Mouse (Mus musculus): ENCODE results near the gene Papss2. TPM values are rescaled to one million over a fixed set of nuclear protein-coding genes. Genes with fewer than 3 reads are reported as not detected.

Gene Papss2
- polyA plus RNA-seq, 1 experiment from 2014 or later: 10.0 TPM

GRCm38 (mm10) chr19:32616646-32617045, 21.1 kb downstream of the Papss2 start:
- DNase-seq (ENCODE audit: low spot score) (no peak), ATAC-seq (ENCODE audit: insufficient number of reproducible peaks, low FRiP score, low TSS enrichment, low read depth) (no peak)
- no peak overlapping the region for H3K27ac ChIP-seq (replicated peaks; ENCODE audit: low read depth, low read length)
- H3K4me1 ChIP-seq (ENCODE audit: control insufficient read depth, insufficient read depth, low read length): no peaks in the 10 kb centered on the region
- no peaks in the 10 kb centered on the region for H3K27me3 ChIP-seq (ENCODE audit: control insufficient read depth, insufficient read depth, low read length)
- H3K4me2 ChIP-seq (ENCODE audit: low read depth, severe bottlenecking): no peak overlapping the region
- H3K9me3 ChIP-seq (ENCODE audit: control insufficient read depth, low read length): no peaks in the 10 kb centered on the region
- H3K4me3 ChIP-seq (ENCODE audit: low read depth, low read length): no peak overlapping the region
- no peaks in the 10 kb centered on the region for H3K36me3 ChIP-seq (ENCODE audit: control insufficient read depth, insufficient read depth, low read length)
- WGBS: 91% methylated on average over 7 of the region's 7 CpGs
- no peak overlapping the region for H3K9ac ChIP-seq (ENCODE audit: low read length)

DNA sequence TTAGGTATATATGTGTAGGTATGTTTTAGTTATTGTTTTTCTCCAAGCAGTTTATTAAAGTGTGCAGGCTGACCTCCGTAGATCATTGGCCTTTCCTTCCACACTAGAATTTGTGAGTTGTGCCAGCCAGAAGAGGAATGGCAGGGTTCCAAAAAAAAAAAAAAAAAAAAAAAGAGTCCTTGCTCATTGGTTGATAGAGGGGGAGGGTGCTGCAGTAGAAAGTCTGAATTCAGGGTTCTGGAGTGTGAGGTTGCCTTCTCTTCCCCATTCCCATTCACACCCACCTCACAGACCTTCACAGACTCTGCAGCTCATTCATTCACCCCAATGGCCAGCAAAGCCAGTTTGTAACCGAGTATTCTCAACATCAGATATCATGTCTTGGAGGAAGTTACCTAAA, 24.1 kb downstream of the Papss2 start:
- no peaks in the 10 kb centered on the region for H3K36me3 ChIP-seq (ENCODE audit: control insufficient read depth, insufficient read depth, low read length)
- H3K4me3 ChIP-seq (ENCODE audit: low read depth, low read length): no peak overlapping the region
- no peaks in the 10 kb centered on the region for H3K9me3 ChIP-seq (ENCODE audit: control insufficient read depth, low read length)
- no peak overlapping the region for H3K9ac ChIP-seq (ENCODE audit: low read length)
- no peak overlapping the region for H3K4me2 ChIP-seq (ENCODE audit: low read depth, severe bottlenecking)
- DNase-seq (ENCODE audit: low spot score) (no peak), ATAC-seq (ENCODE audit: insufficient number of reproducible peaks, low FRiP score, low TSS enrichment, low read depth) (no peak)
- no peaks in the 10 kb centered on the region for H3K27me3 ChIP-seq (ENCODE audit: control insufficient read depth, insufficient read depth, low read length)
- H3K27ac ChIP-seq (replicated peaks; ENCODE audit: low read depth, low read length): no peak overlapping the region
- no peaks in the 10 kb centered on the region for H3K4me1 ChIP-seq (ENCODE audit: control insufficient read depth, insufficient read depth, low read length)
- 96% methylated on average over 2 of the region's 2 CpGs for WGBS

- Histone ChIP-seq H3K27ac (replicated peaks; ENCODE audit: low read depth, low read length) (no peak overlapping the region), H3K4me1 (ENCODE audit: control insufficient read depth, insufficient read depth, low read length) (no peaks in the 10 kb centered on the region), H3K4me2 (ENCODE audit: low read depth, severe bottlenecking) (no peak overlapping the region), H3K27me3 (ENCODE audit: control insufficient read depth, insufficient read depth, low read length) (no peaks in the 10 kb centered on the region), H3K36me3 (ENCODE audit: control insufficient read depth, insufficient read depth, low read length) (no peaks in the 10 kb centered on the region), H3K9ac (ENCODE audit: low read length) (no peak overlapping the region), H3K9me3 (ENCODE audit: control insufficient read depth, low read length) (no peaks in the 10 kb centered on the region), H3K4me3 (ENCODE audit: low read depth, low read length) (no peak overlapping the region)
- 78% methylated on average over 15 of the region's 15 CpGs for WGBS
- ATAC-seq (ENCODE audit: insufficient number of reproducible peaks, low FRiP score, low TSS enrichment, low read depth) (no peak), DNase-seq (ENCODE audit: low spot score) (no peak)
These were observed 25.4 kb downstream of the Papss2 start for GRCm38 (mm10) chr19:32620859-32621445.

DNA sequence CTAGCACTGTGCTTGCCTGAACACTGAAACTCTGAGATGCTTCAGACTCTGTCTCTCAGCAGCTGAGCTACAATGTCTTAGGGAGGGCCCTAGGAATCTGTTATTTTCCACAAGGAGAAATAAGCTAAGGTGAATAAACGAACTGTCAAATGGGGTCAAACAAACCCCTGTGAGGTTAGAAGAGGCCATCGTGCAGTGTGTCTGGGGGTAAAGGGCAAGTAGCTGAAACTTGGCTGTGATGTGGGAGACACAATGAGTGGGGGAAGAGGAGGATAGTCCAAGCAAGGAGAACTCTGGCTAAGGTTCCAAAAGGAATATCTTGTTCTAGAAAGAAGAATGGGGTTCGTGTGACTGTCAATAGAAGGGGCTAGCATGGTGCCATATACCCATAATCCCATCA, 26.6 kb downstream of the Papss2 start:
- H3K4me1 ChIP-seq (ENCODE audit: control insufficient read depth, insufficient read depth, low read length): no peaks in the 10 kb centered on the region
- H3K9ac ChIP-seq (ENCODE audit: low read length): no peak overlapping the region
- ATAC-seq (ENCODE audit: insufficient number of reproducible peaks, low FRiP score, low TSS enrichment, low read depth) (no peak), DNase-seq (ENCODE audit: low spot score) (no peak)
- no peak overlapping the region for H3K27ac ChIP-seq (replicated peaks; ENCODE audit: low read depth, low read length)
- H3K36me3 ChIP-seq (ENCODE audit: control insufficient read depth, insufficient read depth, low read length): no peaks in the 10 kb centered on the region
- no peaks in the 10 kb centered on the region for H3K27me3 ChIP-seq (ENCODE audit: control insufficient read depth, insufficient read depth, low read length)
- WGBS: 85% methylated on average over 3 of the region's 3 CpGs
- no peak overlapping the region for H3K4me2 ChIP-seq (ENCODE audit: low read depth, severe bottlenecking)
- no peaks in the 10 kb centered on the region for H3K9me3 ChIP-seq (ENCODE audit: control insufficient read depth, low read length)
- no peak overlapping the region for H3K4me3 ChIP-seq (ENCODE audit: low read depth, low read length)

DNA sequence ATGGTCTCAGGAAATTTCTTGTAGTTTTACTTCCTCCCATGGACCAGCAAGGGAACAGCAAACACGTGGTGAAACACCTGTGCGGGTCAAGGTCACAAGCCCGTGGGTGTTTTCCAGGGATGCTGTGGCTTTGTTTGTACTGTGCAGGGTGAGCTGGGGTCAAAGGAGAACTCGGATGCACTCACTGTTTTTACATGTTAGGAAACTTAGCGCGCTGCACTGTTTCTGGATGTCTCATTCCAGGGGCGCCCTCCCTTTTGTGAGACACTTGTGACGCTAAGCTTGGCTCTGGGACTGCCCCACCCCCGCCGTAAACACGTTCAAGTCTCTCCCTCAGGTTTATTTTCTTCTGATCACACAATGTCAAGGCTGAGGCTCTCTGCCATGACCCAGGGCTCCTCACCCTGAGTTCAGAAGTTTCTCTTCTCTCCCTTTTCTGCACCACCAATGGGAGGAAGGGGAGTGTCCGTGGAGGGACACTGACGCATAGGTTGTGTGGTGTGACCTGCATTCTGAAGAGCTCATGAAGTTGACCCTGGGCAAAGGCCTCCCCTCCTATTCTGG, 31.3 kb downstream of the Papss2 start:
- Histone ChIP-seq H3K4me2 (ENCODE audit: low read depth, severe bottlenecking) (no peak overlapping the region), H3K9ac (ENCODE audit: low read length) (no peak overlapping the region), H3K9me3 (ENCODE audit: control insufficient read depth, low read length) (no peaks in the 10 kb centered on the region), H3K27ac (replicated peaks; ENCODE audit: low read depth, low read length) (no peak overlapping the region), H3K27me3 (ENCODE audit: control insufficient read depth, insufficient read depth, low read length) (no peaks in the 10 kb centered on the region), H3K4me1 (ENCODE audit: control insufficient read depth, insufficient read depth, low read length) (no peaks in the 10 kb centered on the region), H3K36me3 (ENCODE audit: control insufficient read depth, insufficient read depth, low read length) (no peaks in the 10 kb centered on the region), H3K4me3 (ENCODE audit: low read depth, low read length) (no peak overlapping the region)
- DNase-seq (ENCODE audit: low spot score) (peak; percentile 33), ATAC-seq (ENCODE audit: insufficient number of reproducible peaks, low FRiP score, low TSS enrichment, low read depth) (no peak)
- 69% methylated on average over 12 of the region's 13 CpGs for WGBS

- no peak for DNase-seq (ENCODE audit: low spot score)
- Histone ChIP-seq H3K9me3 (ENCODE audit: control insufficient read depth, low read length) (no peaks in the 10 kb centered on the region), H3K4me1 (ENCODE audit: control insufficient read depth, insufficient read depth, low read length) (no peaks in the 10 kb centered on the region), H3K27ac (replicated peaks; ENCODE audit: low read depth, low read length) (no peak overlapping the region), H3K4me3 (ENCODE audit: low read depth, low read length) (no peak overlapping the region), H3K27me3 (ENCODE audit: control insufficient read depth, insufficient read depth, low read length) (no peaks in the 10 kb centered on the region), H3K36me3 (ENCODE audit: control insufficient read depth, insufficient read depth, low read length) (no peaks in the 10 kb centered on the region), H3K4me2 (ENCODE audit: low read depth, severe bottlenecking) (no peak overlapping the region), H3K9ac (ENCODE audit: low read length) (no peak overlapping the region)
- no peak for ATAC-seq (ENCODE audit: insufficient number of reproducible peaks, low FRiP score, low TSS enrichment, low read depth)
- 81% methylated on average over 4 of the region's 4 CpGs for WGBS
These were observed 32.0 kb downstream of the Papss2 start for GRCm38 (mm10) chr19:32627631-32628030.

GRCm38 (mm10) chr19:32628572-32629132, 33.1 kb downstream of the Papss2 start:
- Histone ChIP-seq H3K4me3 (ENCODE audit: low read depth, low read length) (no peak overlapping the region), H3K27ac (replicated peaks; ENCODE audit: low read depth, low read length) (no peak overlapping the region), H3K9me3 (ENCODE audit: control insufficient read depth, low read length) (no peaks in the 10 kb centered on the region), H3K36me3 (ENCODE audit: control insufficient read depth, insufficient read depth, low read length) (no peaks in the 10 kb centered on the region), H3K27me3 (ENCODE audit: control insufficient read depth, insufficient read depth, low read length) (no peaks in the 10 kb centered on the region), H3K9ac (ENCODE audit: low read length) (no peak overlapping the region), H3K4me1 (ENCODE audit: control insufficient read depth, insufficient read depth, low read length) (no peaks in the 10 kb centered on the region), H3K4me2 (ENCODE audit: low read depth, severe bottlenecking) (no peak overlapping the region)
- ATAC-seq (ENCODE audit: insufficient number of reproducible peaks, low FRiP score, low TSS enrichment, low read depth): no peak
- WGBS: 82% methylated on average over 7 of the region's 7 CpGs
- DNase-seq (ENCODE audit: low spot score): no peak

DNA sequence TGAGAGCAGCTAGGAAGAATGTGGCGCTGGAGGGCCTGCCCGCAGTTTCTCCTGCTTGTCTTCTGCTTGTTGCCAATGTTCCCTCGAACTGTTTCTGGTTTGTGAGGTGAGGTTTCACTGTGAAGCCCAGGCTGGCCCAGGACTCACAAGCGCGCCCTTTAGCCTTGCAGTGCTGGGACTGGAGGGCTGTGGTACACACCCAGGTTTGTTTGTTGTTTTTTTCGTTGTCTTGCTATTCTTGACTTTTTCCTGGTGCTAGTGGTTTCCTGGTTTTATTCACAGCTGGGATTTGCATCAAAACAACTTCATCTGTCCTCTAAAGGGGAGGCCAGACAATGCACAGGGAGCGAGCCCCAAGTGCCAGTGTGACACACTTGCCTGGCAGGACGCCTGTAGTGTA, 39.3 kb downstream of the Papss2 start:
- Histone ChIP-seq H3K9ac (ENCODE audit: low read length) (no peak overlapping the region), H3K36me3 (ENCODE audit: control insufficient read depth, insufficient read depth, low read length) (no peaks in the 10 kb centered on the region), H3K4me1 (ENCODE audit: control insufficient read depth, insufficient read depth, low read length) (no peaks in the 10 kb centered on the region), H3K27ac (replicated peaks; ENCODE audit: low read depth, low read length) (no peak overlapping the region), H3K27me3 (ENCODE audit: control insufficient read depth, insufficient read depth, low read length) (no peaks in the 10 kb centered on the region), H3K4me2 (ENCODE audit: low read depth, severe bottlenecking) (no peak overlapping the region), H3K4me3 (ENCODE audit: low read depth, low read length) (no peak overlapping the region), H3K9me3 (ENCODE audit: control insufficient read depth, low read length) (no peaks in the 10 kb centered on the region)
- DNase-seq (ENCODE audit: low spot score): no peak
- WGBS: 77% methylated on average over 8 of the region's 8 CpGs
- ATAC-seq (ENCODE audit: insufficient number of reproducible peaks, low FRiP score, low TSS enrichment, low read depth): no peak

Data from limb, embryonic 11.5 days (tissue).